Mouse (Mus musculus) hindlimb bud, embryonic 11.5 days (tissue): Measurements from ENCODE around the gene Zc2hc1b.
"Not testable (repeated sequence)": the region's sequence is repeated elsewhere in the genome, so short reads cannot be mapped to it uniquely, and the experiment has no call there.

Source experiments
- DNase-seq: peaks from one replicate; pipeline ENCODE4 v3.0.0-alpha.2; 2012; ENCODE audit warnings: low read depth, low spot score; ENCODE audit errors: extremely low spot score

The Zc2hc1b gene

DNA sequence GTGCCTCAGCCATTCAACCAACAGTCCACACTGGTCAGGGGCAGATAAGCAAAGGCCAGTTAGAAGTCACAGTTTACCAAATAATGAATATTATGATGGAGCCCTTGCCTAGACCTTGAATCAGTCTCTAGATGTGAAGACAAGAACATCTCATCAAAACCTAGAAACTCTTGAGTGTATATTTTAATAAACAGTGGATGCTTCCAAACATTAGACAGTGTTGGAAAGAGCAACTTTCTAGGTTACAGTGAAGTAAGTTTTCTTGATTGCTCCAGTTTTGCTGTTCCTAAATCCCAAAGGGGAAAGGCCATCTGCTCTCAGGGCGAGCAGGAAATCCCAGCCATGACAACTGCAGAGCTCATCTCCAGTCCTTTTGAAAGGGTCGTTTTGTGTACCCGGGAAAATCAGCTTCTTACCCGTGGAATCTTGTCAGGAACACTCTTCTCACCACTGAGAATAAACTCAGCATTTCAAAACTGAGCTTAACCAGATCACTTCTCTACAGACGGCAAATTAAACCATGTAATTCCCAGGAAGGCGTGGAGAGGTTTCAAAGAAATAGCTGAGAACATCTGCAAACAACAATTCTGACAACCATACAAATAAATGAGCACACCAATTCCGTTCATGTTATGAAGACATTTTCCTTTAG is at the start of gene Zc2hc1b:
Gene Zc2hc1b (minus strand): TSS at position 51 of the 652 bp plus-strand sequence.
- no peak for DNase-seq

DNA sequence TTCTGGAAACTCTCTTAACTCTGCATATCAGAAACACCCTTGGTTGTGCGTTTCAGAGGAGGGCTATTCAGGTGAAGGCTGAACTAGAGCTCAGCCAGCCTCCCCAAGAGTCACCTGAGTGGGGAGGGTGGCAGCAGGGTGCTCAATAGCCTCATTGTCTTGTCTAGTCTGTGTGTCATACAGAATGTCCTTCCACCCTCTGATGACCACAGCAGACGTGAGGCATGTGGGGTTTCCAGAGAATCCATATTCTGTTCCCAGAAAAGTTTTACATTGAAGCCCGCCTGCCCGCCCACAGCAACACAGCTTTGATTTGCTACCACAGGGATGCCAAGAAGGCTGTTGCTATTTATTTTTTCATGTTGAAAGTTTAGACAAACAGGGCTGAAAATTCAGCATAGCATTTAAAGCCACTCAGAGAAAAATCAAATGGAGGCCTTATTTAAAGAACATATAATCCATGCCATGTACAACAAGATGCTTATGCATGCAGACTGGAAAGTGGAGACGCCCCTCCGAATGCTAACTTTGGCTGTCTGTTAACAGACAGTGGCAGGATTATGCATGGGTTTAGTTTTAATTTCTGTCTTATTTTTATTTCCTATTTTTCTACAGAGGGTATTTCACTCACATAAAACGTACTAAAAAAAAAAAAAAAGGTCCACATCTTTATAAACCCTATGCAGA is 47.7 kb upstream of the Zc2hc1b start:
- DNase-seq = no peak

DNA sequence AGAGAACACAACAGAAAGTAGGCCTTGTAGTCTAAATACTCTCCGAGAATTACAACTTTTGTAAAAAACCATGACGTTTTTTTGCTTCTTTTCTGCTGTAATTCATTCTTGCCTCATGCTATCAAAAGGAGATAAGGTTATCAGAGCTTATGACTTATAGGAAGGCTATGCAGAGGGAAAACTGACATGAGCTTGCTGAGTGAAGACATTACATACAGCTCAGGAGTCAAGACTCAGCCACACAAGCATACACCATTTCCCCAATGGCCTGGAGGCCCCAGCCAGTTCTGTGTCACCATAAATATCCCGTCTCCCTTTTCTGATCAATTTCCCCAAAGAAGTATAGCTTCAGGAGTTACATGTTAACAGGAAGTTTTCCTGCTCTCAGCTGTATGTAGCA is 44.3 kb upstream of the Zc2hc1b start:
- DNase-seq = no peak

DNA sequence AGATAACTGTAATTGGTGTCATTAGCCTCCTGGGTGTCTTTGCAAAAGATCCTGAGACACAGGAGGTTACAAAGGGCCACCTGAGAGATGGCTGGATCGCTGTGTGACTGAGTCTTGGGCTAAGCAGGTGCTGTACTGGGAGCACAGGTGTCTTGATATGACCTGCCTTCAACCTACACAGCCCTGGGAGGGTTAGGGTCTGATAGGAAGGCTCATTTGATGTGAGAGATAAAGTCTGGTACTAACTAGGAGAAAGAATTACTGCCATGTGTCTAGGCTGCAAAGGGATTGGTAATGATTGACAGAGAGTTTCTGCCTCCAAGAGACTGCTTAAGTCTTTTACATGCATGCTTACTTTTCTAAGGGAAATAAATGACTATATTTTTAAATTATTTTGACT is 42.2 kb upstream of the Zc2hc1b start:
- DNase-seq = no peak

DNA sequence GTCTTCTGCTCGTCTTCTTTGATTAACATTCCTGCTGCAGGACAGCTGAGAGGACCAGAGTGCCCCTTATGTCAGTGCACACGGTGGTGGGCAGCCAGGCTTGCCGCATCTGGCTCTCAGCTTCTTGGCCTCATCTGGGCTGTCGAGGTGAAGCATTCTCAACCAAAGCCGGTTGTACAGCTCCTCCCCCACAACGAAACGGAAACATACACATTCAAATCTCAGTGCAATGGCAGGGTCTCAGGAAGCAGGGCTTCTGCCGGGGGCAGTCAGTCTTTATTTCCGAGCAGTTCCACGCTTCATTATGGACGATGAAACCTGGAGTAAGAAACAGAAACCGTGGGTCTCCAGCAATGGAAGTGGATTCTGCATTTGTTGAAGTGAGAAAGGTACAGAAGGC is 36.1 kb upstream of the Zc2hc1b start:
- DNase-seq = no peak

DNA sequence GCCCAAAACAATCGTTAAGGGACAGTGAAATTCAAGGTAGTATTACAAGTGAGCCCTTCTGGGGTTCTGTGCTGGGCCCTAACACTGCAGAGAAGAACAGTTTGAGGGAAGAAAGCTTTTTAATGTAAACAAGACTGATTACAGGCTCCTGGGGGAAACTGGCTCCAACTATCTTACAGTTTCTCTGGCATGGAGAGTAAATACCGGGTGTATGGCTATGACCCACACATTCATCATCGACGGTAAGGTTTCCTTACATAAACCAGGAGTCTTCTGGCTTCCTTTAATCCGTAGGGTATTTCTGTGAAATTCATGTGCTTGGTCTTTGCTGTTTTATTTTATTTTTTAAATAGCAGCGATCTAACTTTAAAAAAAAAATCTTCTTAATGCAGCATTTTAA is 35.0 kb upstream of the Zc2hc1b start:
- DNase-seq = no peak

DNA sequence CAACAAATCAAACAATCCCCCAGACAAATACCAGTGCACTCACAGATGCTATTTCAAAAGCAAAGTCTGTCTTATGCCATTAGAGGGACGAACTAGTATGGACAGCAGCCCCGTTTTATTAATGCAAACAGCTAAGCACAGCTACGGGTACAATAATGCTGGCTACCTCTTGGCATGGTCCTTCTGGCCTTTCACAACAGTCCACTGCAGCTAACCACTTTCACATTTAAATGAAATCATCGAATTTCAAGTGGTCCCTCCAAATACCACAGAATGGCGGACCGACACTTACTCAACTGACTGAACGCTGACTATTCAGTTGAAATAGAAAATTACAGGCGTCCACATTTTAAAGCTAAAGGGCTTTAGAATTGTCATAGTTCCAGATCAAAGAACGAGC is 34.5 kb upstream of the Zc2hc1b start:
- no peak for DNase-seq

DNA sequence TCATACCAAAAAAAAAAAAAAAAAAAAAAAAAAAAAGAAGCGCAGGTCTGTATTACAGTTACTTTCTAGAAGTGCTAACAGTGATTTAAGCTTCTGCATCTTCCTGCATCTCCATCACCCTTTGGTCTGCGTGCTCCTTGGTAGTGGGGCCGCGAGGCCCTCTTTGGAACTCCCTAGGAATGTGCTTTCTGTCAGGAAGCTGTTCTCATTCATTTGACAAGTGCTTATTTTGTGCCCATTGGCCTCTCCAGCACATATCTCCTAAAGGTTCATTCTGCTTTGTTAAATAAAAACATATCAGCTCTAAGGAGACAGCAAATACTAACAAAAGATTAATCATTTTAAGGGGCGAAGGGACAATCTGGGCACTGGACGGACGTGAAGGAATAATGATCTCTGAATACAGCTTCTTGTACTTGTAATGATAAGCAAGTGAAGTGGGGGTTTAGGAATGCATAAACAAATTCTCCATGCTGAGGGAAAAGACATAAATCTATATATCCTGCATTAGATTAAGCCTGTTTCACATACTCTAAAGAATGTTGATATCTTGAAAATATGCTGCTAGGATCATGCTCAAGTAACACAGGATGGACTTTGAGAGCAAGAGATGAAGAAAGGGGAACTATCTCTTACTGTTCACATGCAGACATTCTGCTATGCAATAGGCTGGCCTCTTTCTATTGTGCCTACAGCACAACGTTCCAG is 32.3 kb upstream of the Zc2hc1b start:
- no peak for DNase-seq

DNA sequence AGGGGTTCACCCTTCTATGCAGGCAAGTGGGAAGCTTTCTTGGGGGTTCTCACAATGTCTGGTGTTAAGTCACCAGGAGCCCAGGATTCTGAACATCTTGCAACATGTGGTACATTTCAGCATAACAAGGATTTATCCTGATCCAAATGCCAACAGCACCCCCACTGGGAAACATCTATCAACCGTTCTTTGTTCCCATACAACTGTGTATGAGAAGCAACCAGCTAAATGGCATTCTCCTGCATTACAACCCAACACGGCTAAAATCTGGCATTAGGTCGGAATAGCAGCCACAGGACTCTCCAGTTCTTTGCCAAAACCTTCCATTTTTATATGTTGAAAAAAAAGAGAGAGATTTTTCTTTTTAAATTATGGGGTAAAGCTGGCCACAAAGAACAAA is 31.7 kb upstream of the Zc2hc1b start:
- DNase-seq = no peak

DNA sequence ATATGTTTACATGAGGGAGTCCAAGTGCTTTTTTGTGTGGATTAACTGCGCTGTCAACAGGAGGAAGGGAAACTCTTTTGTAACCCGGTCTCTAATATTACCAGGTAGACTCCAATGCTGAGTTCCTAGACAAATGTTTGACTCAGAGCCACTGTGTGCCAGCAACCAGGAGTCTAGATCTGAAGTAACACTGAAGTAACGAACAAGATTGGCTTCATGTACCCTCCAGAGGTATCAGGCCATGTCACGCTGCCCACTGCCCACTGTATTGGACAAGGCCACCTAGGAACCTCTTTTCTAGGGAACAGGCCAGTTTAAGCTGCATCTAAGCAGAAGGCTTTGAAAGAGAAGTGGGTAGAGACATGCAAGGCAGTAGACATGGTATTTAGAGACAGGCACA is 31.2 kb upstream of the Zc2hc1b start:
- no peak for DNase-seq

DNA sequence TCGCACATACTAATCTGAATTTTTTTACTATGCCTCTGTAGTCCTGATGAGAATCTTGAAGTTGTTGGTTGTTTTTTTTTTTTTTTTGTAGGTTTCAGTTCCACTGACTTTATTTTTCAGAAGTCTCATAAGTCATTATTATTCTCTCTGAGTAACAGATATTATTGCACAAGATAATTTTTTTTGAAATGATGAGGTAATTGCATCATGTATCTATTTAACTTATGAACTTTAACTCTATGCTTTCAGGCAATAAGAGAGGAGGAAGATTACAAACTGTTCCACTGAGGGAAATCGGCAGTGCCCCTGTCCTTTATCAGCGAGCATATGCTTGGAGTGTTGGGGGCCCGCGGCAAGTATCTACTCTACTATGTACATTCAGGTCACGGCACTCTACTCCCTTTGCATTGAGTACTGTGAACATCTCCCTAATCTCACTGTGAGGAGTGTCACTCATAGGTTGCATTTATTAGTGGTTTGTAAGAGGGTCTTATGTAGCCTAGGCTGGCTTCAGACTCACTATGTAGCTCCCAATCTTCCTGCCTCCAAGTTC is 24.0 kb upstream of the Zc2hc1b start:
- DNase-seq = no peak

DNA sequence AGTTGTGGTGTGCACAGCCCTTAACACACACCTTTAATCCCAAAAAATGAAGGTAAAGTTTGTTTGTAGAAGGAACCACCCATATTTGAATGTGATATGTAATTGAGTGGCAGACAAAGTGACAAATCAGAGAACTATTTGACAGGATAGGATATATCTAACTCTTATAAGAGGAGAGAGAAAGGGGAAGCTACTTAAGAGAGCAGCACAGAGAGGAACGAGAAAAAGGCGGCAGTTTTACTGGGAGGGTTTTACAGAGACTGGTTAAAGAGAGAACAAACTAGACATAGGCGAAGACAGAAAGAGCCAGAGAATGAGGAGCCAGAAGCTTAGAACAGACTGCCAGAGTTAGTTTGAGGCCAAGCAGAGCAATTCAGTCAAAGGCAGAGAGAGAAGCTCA is 23.0 kb upstream of the Zc2hc1b start:
- no peak for DNase-seq

DNA sequence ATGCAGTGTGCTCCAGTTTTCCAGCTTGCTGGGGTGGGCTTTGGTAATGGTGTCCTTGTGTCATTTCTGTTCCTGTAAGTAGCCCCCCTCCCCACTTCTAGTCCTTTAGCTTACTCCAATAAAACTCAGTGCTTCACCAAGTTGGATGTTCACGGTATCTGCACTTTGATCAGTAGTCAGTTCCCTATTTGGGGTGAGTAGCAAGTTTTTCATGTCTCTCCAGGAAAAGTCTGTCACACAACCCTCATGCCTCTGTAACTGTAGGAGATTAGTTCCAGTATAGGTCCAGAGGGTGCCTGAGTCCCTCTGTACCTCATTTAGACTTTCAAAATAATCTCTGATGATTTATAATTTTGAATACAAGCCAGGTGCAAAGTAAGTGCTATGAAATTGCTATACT is 21.4 kb upstream of the Zc2hc1b start:
- no peak for DNase-seq

DNA sequence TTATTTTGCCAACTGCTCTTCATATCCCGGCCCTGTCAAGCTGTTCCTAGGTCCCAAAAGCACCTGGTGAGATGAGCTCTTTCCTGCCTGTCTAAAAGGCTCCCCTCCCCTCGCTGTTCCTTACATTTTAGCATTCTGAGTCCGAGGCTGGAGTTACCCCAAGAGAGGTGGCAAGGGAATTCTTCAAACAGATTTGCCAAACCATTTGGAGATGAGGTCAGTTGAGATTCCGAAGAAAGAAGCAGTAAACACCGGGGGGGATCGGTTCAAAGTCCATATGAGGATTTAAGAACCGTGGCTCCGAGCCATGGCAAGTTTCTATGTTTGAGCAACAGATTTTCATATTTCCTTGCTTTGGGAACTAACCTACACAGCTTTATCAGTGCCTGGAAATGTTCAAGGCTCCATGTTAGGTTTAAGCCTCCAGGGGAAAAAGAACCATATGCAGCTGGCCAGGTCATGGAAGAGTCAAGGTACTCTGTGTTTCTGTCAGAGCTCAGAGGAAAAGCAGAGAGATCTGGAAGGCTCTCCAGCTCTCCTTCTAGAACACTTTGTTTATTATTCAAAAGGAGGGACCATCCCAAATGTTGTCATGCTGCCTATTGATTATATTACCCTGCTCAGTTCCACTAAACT is 19.2 kb upstream of the Zc2hc1b start:
- no peak for DNase-seq

DNA sequence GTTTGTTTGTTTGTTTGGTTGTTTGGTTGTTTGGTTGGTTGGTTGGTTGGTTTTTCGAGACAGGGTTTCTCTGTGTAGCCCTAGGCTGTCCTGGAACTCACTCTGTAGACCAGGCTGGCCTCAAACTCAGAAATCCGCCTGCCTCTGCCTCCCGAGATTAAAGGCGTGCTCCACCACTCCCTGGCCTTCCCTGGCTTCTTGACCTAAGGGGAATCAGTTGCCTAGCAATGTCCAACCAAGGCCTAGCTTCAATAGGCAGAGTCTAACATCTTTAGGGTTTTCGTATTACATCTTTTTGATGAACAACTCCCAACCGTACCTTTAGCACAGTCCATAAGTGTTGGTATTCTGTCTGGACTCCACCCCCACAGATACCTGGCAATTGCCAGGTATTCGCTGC is 15.7 kb upstream of the Zc2hc1b start:
- not testable (repeated sequence) for DNase-seq

DNA sequence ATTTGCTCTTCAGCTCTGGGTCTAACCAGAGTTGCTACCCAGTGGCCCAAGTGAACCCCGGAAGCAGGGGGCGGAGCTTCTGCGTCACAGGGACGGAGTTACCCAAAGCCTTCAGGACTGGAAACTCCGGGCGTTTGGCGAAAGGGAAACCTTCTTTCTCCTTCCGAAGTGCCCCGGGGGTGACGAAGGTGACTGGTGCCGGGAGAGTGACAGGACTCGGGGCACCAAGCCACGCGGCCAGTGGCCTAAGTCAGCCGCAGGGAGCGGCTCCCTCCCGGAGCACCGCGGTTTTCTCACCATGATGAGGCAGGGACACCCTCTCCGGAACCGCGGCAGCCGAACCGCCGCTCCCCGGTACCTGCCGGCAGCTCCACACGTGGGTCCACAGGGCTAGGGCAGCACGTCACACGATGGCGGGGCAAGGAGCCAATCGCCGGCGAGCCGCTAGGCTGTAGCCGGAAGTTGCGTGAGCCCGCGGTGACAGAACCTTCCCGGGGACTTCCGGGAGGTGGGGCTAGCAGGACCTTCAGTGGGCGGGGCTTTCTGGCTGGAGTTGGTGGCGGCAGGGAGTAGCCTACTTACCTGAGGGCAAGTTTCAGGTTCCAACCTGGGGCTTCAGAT is 15.0 kb upstream of the Zc2hc1b start, which contains the start of gene Ltv1:
Gene Ltv1 (minus strand): TSS at position 438 of the 621 bp plus-strand sequence.
- peak; percentile 63 for DNase-seq

DNA sequence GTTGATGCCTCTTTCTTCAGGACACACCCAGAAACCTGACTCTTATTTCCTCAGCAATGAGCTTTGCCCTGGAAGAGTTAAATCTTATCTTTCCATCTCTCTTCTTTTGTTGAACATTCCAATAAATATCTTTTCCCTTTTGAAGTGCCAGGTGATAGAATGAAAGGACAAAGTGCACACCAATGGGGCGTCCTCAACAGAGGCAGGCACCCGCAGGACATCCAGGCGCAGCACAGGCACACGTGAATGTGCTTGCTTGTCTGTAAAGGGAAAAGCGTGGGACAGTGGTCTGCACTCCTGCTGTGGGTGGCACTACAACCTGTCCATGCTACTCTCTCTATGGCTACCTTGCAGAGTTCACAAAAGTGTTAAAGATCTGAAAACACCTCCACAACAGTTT is 12.1 kb upstream of the Zc2hc1b start:
- DNase-seq = no peak

DNA sequence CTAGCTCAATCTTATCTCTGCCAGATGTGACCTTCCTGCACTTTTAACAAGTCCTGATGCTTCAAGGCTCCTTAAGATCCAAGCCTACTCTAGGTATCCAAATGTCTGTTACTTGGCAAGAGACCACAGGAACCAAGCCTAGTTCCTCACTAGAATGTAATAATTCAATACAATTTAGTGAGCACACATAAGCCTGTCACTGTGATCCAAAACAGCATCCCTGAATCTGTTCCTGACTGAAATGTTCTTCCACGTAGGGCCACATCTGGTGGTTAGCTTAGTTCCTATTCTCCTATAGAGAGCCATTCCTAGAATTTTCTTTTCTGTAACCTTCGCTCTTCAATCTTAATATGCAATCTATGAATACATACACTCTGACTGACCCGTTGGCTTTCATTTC is 8.9 kb upstream of the Zc2hc1b start:
- DNase-seq = no peak

DNA sequence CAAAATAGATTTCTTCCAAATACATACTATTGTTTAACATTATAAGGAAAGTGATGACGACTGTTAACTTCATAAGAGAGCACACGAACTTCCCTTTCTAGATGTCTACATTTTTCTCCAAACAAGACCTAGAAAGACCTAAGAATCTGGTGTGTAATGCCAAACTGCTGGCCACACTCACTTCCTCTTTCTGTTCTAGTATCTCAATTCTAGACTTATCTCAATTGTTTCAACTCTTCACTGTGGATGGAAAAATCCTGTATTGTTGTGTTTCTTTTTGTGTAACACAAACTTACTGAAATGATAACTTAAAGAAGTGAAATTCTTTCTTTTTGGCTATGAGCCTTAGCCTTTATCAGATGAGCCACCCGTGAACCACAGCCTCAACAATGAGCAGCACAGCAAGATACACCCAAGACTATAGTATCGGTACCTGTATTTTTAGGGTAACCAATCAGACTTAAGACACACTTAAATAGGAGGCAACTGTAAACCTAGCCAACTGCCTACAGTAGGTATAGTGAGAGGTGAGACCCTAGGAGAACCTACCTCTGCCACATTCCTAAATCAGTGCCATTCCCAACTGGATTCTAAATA is 6.4 kb upstream of the Zc2hc1b start:
- no peak for DNase-seq

DNA sequence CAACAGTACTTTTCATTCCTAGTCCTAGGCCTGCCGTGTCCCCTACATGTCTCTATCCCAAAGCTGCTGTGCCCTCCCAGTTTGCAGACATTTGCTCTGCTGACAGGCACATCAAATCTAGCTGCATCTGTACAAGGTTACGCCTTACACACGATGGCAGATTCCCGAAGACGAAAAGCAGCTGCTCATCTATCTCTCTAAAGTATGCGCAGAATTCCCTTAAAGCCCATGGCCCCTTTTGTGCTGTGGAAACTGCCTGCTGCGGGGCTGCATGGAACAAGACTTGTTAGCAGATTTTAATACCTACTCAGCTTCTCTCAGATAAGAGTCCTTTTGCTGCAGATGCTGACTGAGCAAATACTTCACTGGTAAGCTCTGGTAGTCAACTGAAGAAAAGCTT is 2.4 kb upstream of the Zc2hc1b start:
- no peak for DNase-seq

DNA sequence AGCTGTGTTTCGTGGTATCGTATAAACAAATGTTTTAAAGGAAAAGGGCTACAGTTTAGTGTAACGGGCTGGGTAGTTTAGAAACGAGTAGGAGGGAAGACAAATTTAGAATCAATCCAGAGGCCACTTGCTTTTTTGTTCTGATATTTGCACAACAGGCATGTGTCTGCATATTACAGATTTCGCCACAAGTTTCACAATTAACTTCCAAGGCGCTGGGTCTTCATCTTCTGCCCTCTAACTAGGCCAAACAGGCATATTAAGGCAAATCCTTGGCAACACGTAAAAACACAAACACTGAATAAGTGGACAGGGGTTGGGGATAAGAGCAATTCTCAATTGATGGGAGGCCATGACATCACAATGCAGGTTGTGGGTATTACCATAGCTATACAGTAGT is 2.0 kb downstream of the Zc2hc1b start:
- no peak for DNase-seq
